Mouse (Mus musculus) CH12.LX (cell line): Measurements from ENCODE around the gene B3galt4. TPM values are rescaled to one million over a fixed set of nuclear protein-coding genes. Genes with fewer than 3 reads are reported as not detected.

Source experiments
- DNase-seq: peaks from one replicate; pipeline ENCODE4 v3.0.0-alpha.2; 2013; ENCODE audit errors: extremely low read depth
- H3K27ac ChIP-seq: 2 replicates; pipeline ENCODE4 v1.5.1; 2012; ENCODE audit warnings: low read depth, mild to moderate bottlenecking, control low read depth, moderate library complexity; ENCODE audit not compliant: insufficient read depth
- H3K27me3 ChIP-seq: replicated peaks from 2 replicates; pipeline ENCODE3; 2012; ENCODE audit warnings: inconsistent platforms
- H3K36me3 ChIP-seq, 2 experiments: replicated peaks in 1 of 2; 2 replicates each; pipeline versions ENCODE3 to v1.6.1; 2012; ENCODE audit warnings: inconsistent platforms in 1 of 2, low read length in 1 of 2, mild to moderate bottlenecking in 1 of 2, mixed read lengths in 1 of 2, moderate library complexity in 1 of 2; ENCODE audit not compliant: control insufficient read depth in 1 of 2, insufficient read depth in 1 of 2
- H3K4me1 ChIP-seq, 2 experiments: 2 replicates each; pipeline ENCODE4 v1.6.1; 2012; ENCODE audit warnings: inconsistent platforms in 1 of 2, moderate library complexity in 1 of 2; ENCODE audit not compliant: insufficient read depth in 2 of 2, control insufficient read depth in 1 of 2
- H3K4me2 ChIP-seq: 2 replicates; pipeline ENCODE4 v1.6.1; 2012; ENCODE audit warnings: low read depth, mild to moderate bottlenecking, control low read depth; ENCODE audit not compliant: poor library complexity, insufficient read depth, severe bottlenecking
- H3K4me3 ChIP-seq, 3 experiments: fragments of 150-350 bp in 1 of 3; sonication (generic) in 1 of 3; replicated peaks in 1 of 3; 2 replicates each; pipeline versions ENCODE3 to v1.5.1; 2011 to 2012; ENCODE audit warnings: low read depth in 2 of 3, low read length in 2 of 3, mild to moderate bottlenecking in 2 of 3, moderate library complexity in 2 of 3, control low read depth in 1 of 3, improper control_type of control experiment in 1 of 3, inconsistent platforms in 1 of 3, mixed read lengths in 1 of 3; ENCODE audit not compliant: poor library complexity in 1 of 3
- H3K79me2 ChIP-seq: replicated peaks from 2 replicates; pipeline ENCODE4 v1.6.1; 2012; ENCODE audit warnings: mild to moderate bottlenecking, moderate library complexity; ENCODE audit not compliant: control insufficient read depth, poor library complexity, insufficient read depth, severe bottlenecking; ENCODE audit errors: extremely low read depth
- H3K9ac ChIP-seq: 2 replicates; pipeline ENCODE4 v1.6.1; 2012; ENCODE audit warnings: low read depth, mild to moderate bottlenecking, control low read depth, moderate library complexity; ENCODE audit not compliant: insufficient read depth
- H3K9me3 ChIP-seq: replicated peaks from 2 replicates; pipeline ENCODE3; 2012; ENCODE audit warnings: low read length, inconsistent platforms, mixed read lengths
- BHLHE40 ChIP-seq: IDR thresholded peaks from 2 replicates; pipeline ENCODE4 v1.6.1; 2011; ENCODE audit warnings: mild to moderate bottlenecking, low read depth, low read length, improper control_type of control experiment
- CHD1 ChIP-seq: IDR thresholded peaks from 2 replicates; pipeline ENCODE4 v1.6.1; 2012; ENCODE audit warnings: low read depth, low read length, improper control_type of control experiment, inconsistent platforms
- CHD2 ChIP-seq: IDR thresholded peaks from 2 replicates; pipeline ENCODE4 v1.6.1; 2011; ENCODE audit warnings: low read length, improper control_type of control experiment
- CTCF ChIP-seq, 2 experiments: IDR thresholded peaks in 1 of 2; conservative IDR thresholded peaks in 1 of 2; 2 replicates each; pipeline ENCODE4 v1.5.1; 2011 to 2012; ENCODE audit warnings: low read depth in 2 of 2, low read length in 2 of 2, improper control_type of control experiment in 1 of 2, inconsistent platforms in 1 of 2, mild to moderate bottlenecking in 1 of 2, moderate library complexity in 1 of 2
- ELF1 ChIP-seq: IDR thresholded peaks from 2 replicates; pipeline ENCODE4 v1.6.1; 2014; ENCODE audit warnings: low read depth, mild to moderate bottlenecking, inconsistent platforms, low read length, improper control_type of control experiment
- JUN ChIP-seq: IDR thresholded peaks from 2 replicates; pipeline ENCODE4 v1.6.1; 2011; ENCODE audit warnings: low read depth, mild to moderate bottlenecking, low read length, improper control_type of control experiment, moderate library complexity; ENCODE audit not compliant: insufficient read depth
- MYC ChIP-seq: IDR thresholded peaks from 2 replicates; pipeline ENCODE4 v1.6.1; 2011; ENCODE audit warnings: low read depth, mild to moderate bottlenecking, improper control_type of control experiment, low read length
- NELFE ChIP-seq: IDR thresholded peaks from 2 replicates; pipeline ENCODE4 v1.6.1; 2011; ENCODE audit warnings: low read depth, low read length, improper control_type of control experiment
- NRF1 ChIP-seq: IDR thresholded peaks from 2 replicates; pipeline ENCODE4 v1.6.1; 2014; ENCODE audit warnings: low read depth, mild to moderate bottlenecking, inconsistent platforms, low read length, improper control_type of control experiment, moderate library complexity
- POLR2AphosphoS2 ChIP-seq: IDR thresholded peaks from 2 replicates; pipeline ENCODE4 v1.6.1; 2011; ENCODE audit warnings: low read depth, low read length, improper control_type of control experiment
- RAD21 ChIP-seq: IDR thresholded peaks from 2 replicates; pipeline ENCODE4 v1.6.1; 2011; ENCODE audit warnings: low read depth, mild to moderate bottlenecking, low read length, improper control_type of control experiment, moderate library complexity
- SIN3A ChIP-seq: IDR thresholded peaks from 2 replicates; pipeline ENCODE4 v1.6.1; 2012; ENCODE audit warnings: low read length, improper control_type of control experiment, inconsistent platforms
- SMC3 ChIP-seq: IDR thresholded peaks from 2 replicates; pipeline ENCODE4 v1.6.1; 2011; ENCODE audit warnings: low read depth, low read length, improper control_type of control experiment
- TCF12 ChIP-seq: IDR thresholded peaks from 2 replicates; pipeline ENCODE4 v1.6.1; 2014; ENCODE audit warnings: low read depth, mild to moderate bottlenecking, inconsistent platforms, low read length, improper control_type of control experiment
- USF1 ChIP-seq: IDR thresholded peaks from 2 replicates; pipeline ENCODE4 v1.6.1; 2014; ENCODE audit warnings: low read depth, mild to moderate bottlenecking, inconsistent platforms, low read length, improper control_type of control experiment
- USF2 ChIP-seq: conservative IDR thresholded peaks from 2 replicates; pipeline ENCODE4 v1.6.1; 2011; ENCODE audit warnings: low read depth, low read length, improper control_type of control experiment
- ZC3H11A ChIP-seq: IDR thresholded peaks from 2 replicates; pipeline ENCODE4 v1.6.1; 2012; ENCODE audit warnings: low read depth, mild to moderate bottlenecking, inconsistent platforms, low read length, improper control_type of control experiment
- ZKSCAN1 ChIP-seq: IDR thresholded peaks from 2 replicates; pipeline ENCODE4 v1.6.1; 2012; ENCODE audit warnings: low read depth, inconsistent platforms, low read length, improper control_type of control experiment, borderline replicate concordance
- dilution Hi-C: fragments of 300-500 bp; cut with MboI; formaldehyde crosslinking; loops from 2 replicates; pipeline ENCODE4 v1.14.3; 2020; ENCODE audit warnings: low sequenced_read_pairs; ENCODE audit not compliant: extremely low pct_unique_long_range_greater_than_20kb, extremely low pct_ligation_motif_present
- in situ Hi-C: fragments of 300-500 bp; cut with MboI; formaldehyde crosslinking; loops from 3 replicates; pipeline ENCODE4 v1.14.3; 2019; ENCODE audit warnings: low sequenced_read_pairs, low pct_ligation_motif_present, low pct_unique_long_range_greater_than_20kb, mixed read lengths
- polyA plus RNA-seq: library from polyadenylated mRNA; unstranded; fragments of >175 nt; gene quantifications from 2 replicates; pipeline ENCODE4 v1.2.1, GENCODE M21; 2012; ENCODE audit warnings: low read depth; ENCODE audit not compliant: insufficient read length
- total RNA-seq, 2 experiments: library from RNA; depleted of rRNA; stranded (reverse); fragments of 300-350 nt in 1 of 2; fragments of >200 nt in 1 of 2; gene quantifications; 2 replicates each; pipeline ENCODE4 v1.2.3; 2012 to 2014

B3galt4 gene
- total and polyA plus RNA-seq, 3 experiments = 3.7 to 6.2 (median 5.2) TPM

DNA sequence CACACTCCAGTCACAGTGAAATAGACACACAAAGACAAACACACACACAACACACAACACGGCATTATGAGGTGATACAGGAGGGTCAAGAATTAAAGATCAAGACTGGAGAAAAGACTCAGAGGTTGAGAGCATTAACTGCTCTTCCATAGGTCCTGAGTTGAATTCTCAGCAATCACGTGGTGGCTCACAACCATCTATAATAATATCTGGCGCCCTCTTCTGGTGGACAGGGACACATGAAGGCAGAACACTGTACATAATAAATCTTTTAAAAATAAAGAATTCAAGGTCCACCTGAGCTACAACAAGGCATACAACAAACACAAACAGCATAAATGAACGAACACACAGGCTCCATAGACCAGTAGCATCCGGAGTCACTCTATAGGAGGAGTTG lies 17.6 kb upstream of the B3galt4 start:
- no peaks in the 10 kb centered on the region for H3K79me2 ChIP-seq
- peak; percentile 76 for DNase-seq
- peaks cover 4% of the 10 kb centered on the region for H3K9me3 ChIP-seq
- no peak overlapping the region for H3K27ac ChIP-seq
- no peak overlapping the region for H3K4me3 ChIP-seq
- peak; percentile 62 for TF ChIP-seq USF2
- 0 out of 2 replicates have a peak, but pooled peaks have one; percentile 2 for TF ChIP-seq SMC3
- no peak for TF ChIP-seq ZC3H11A
- no peak for TF ChIP-seq RAD21
- no peak for TF ChIP-seq CHD2
- no peak for TF ChIP-seq NELFE
- peak; percentile 65 for TF ChIP-seq USF1
- TF ChIP-seq MYC = peak; percentile 62
- TF ChIP-seq ZKSCAN1 = no peak
- TF ChIP-seq CTCF (conservative IDR thresholded peaks at IDR 0.05 in 1 of 2, IDR thresholded peaks at IDR 0.05 in 1 of 2; ENCODE audit: low read depth in 2 of 2, low read length in 2 of 2) = peak in 1 of 2 experiments; percentile 56; a peak in 2 of 4 replicates
- TF ChIP-seq BHLHE40 = 0 out of 2 replicates have a peak, but pooled peaks have one; percentile 39
- TF ChIP-seq POLR2AphosphoS2 = no peak
- TF ChIP-seq CHD1 = no peak
- no peak for TF ChIP-seq TCF12
- 0 out of 2 replicates have a peak, but pooled peaks have one; percentile 43 for TF ChIP-seq SIN3A
- peaks cover 0 to 3% of the 10 kb centered on the region in 2 experiments; a peak in 1 of 4 replicates for H3K4me1 ChIP-seq
- dilution Hi-C loops (no loop called here), in situ Hi-C loops (loop anchor here (5.0 kb wide), 1 partner anchor 1333 kb away; no protein-coding TSS in a partner anchor)
- no peak overlapping the region for H3K4me2 ChIP-seq
- no peak overlapping the region for H3K9ac ChIP-seq
- peaks cover 17 to 23% of the 10 kb centered on the region in 2 experiments for H3K36me3 ChIP-seq
- no peaks in the 10 kb centered on the region for H3K27me3 ChIP-seq

GRCm38 (mm10) chr17:33968489-33968888 lies 17.2 kb upstream of the B3galt4 start:
- in situ Hi-C loops (loop anchor here (5.0 kb wide), 1 partner anchor 1334 kb away; no protein-coding TSS in a partner anchor), dilution Hi-C loops (no loop called here)
- Histone ChIP-seq H3K9ac (no peak overlapping the region), H3K9me3 (peaks cover 4% of the 10 kb centered on the region), H3K4me2 (0 out of 2 replicates have a peak overlapping the region, but pooled peaks have one; percentile 50), H3K27ac (no peak overlapping the region), H3K4me1 (peaks cover 0 to 3% of the 10 kb centered on the region in 2 experiments; a peak in 1 of 4 replicates), H3K36me3 (peaks cover 22 to 26% of the 10 kb centered on the region in 2 experiments), H3K27me3 (no peaks in the 10 kb centered on the region), H3K4me3 (no peak overlapping the region), H3K79me2 (no peaks in the 10 kb centered on the region)
- peak; percentile 67 for TF ChIP-seq SMC3
- no peak for TF ChIP-seq JUN
- no peak for TF ChIP-seq NRF1
- 0 out of 2 replicates have a peak, but pooled peaks have one; percentile 9 for TF ChIP-seq ELF1
- peak; percentile 58 for TF ChIP-seq RAD21
- peak; percentile 60 to 68 for TF ChIP-seq CTCF (conservative IDR thresholded peaks at IDR 0.05 in 1 of 2, IDR thresholded peaks at IDR 0.05 in 1 of 2; ENCODE audit: low read depth in 2 of 2, low read length in 2 of 2)
- no peak for TF ChIP-seq USF1
- DNase-seq = peak; percentile 72
